Mouse (Mus musculus): ENCODE measurements at regions not wholly inside any gene's neighbourhood (a gene's known extent, or its start where the extent isn't known, plus 50 kb on each side); places are given as distances from the start of the nearest gene placed in this dataset.

- Histone ChIP-seq H3K36me3 (no peaks in the 10 kb centered on the region), H3K9ac (no peak overlapping the region), H3K4me3 (no peak overlapping the region), H3K9me3 (replicated peaks) (no peaks in the 10 kb centered on the region), H3K27ac (no peak overlapping the region), H3K4me2 (no peak overlapping the region), H3K27me3 (replicated peaks) (no peaks in the 10 kb centered on the region), H3K4me1 (peaks cover 11% of the 10 kb centered on the region; the same call in 1 of the 2 replicates)
- no peak for ATAC-seq
Observed at GRCm38 (mm10) chr17:72993134-72993533, 75.0 kb downstream of the Lbh start.

- H3K27me3 ChIP-seq (replicated peaks), result no peaks in the 10 kb centered on the region
Observed at GRCm38 (mm10) chr17:72993626-72994025, 75.5 kb downstream of the Lbh start.

GRCm38 (mm10) chr17:72996539-72996938, 78.4 kb downstream of the Lbh start:
- 44% methylated on average over 7 of the region's 7 CpGs for WGBS (ENCODE audit: insufficient replicate concordance)
- Histone ChIP-seq H3K27me3 (replicated peaks) (no peaks in the 10 kb centered on the region), H3K9me3 (replicated peaks) (no peaks in the 10 kb centered on the region), H3K4me3 (no peak overlapping the region), H3K36me3 (no peaks in the 10 kb centered on the region), H3K4me2 (no peak overlapping the region), H3K4me1 (peaks cover 11% of the 10 kb centered on the region; the same call in 1 of the 2 replicates), H3K27ac (no peak overlapping the region), H3K9ac (no peak overlapping the region)
- no peak for ATAC-seq

More at GRCm38 (mm10) chr17:72993626-72994025, 75.5 kb downstream of the Lbh start:
- Histone ChIP-seq H3K4me3 (no peak overlapping the region), H3K9ac (no peak overlapping the region), H3K4me2 (no peak overlapping the region), H3K9me3 (replicated peaks) (no peaks in the 10 kb centered on the region), H3K4me1 (peaks cover 11% of the 10 kb centered on the region; the same call in 1 of the 2 replicates), H3K27ac (no peak overlapping the region), H3K36me3 (no peaks in the 10 kb centered on the region)
- whole genome bisulfite sequencing (ENCODE audit: insufficient replicate concordance), result 55% methylated on average over 7 of the region's 7 CpGs
- no peak for ATAC-seq

- H3K27ac ChIP-seq, result no peak overlapping the region
- H3K4me3 ChIP-seq, result no peak overlapping the region
- no peak for ATAC-seq
- H3K36me3 ChIP-seq, result no peaks in the 10 kb centered on the region
- H3K4me2 ChIP-seq, result no peak overlapping the region
- H3K9me3 ChIP-seq (replicated peaks), result no peaks in the 10 kb centered on the region
- no peaks in the 10 kb centered on the region for H3K27me3 ChIP-seq (replicated peaks)
- 20% methylated on average over 5 of the region's 5 CpGs for WGBS (ENCODE audit: insufficient replicate concordance)
- H3K4me1 ChIP-seq, result peaks cover 11% of the 10 kb centered on the region; the same call in 1 of the 2 replicates
- H3K9ac ChIP-seq, result no peak overlapping the region
Observed at GRCm38 (mm10) chr17:72997301-72997921, 79.3 kb downstream of the Lbh start.

GRCm38 (mm10) chr17:73005100-73005499, 87.0 kb downstream of the Lbh start:
- H3K9ac ChIP-seq, result no peak overlapping the region
- no peaks in the 10 kb centered on the region for H3K4me1 ChIP-seq
- no peak overlapping the region for H3K4me2 ChIP-seq
- no peak for ATAC-seq
- no peaks in the 10 kb centered on the region for H3K27me3 ChIP-seq (replicated peaks)
- no peaks in the 10 kb centered on the region for H3K36me3 ChIP-seq
- 55% methylated on average over 9 of the region's 9 CpGs for WGBS (ENCODE audit: insufficient replicate concordance)
- no peaks in the 10 kb centered on the region for H3K9me3 ChIP-seq (replicated peaks)
- no peak overlapping the region for H3K27ac ChIP-seq
- H3K4me3 ChIP-seq, result no peak overlapping the region

- no peaks in the 10 kb centered on the region for H3K9me3 ChIP-seq (replicated peaks)
- no peak overlapping the region for H3K27ac ChIP-seq
- H3K4me1 ChIP-seq, result no peaks in the 10 kb centered on the region
- H3K36me3 ChIP-seq, result no peaks in the 10 kb centered on the region
- no peak for ATAC-seq
- no peak overlapping the region for H3K9ac ChIP-seq
- H3K4me2 ChIP-seq, result no peak overlapping the region
- H3K27me3 ChIP-seq (replicated peaks), result no peaks in the 10 kb centered on the region
- WGBS (ENCODE audit: insufficient replicate concordance), result 23% methylated on average over 4 of the region's 4 CpGs
- no peak overlapping the region for H3K4me3 ChIP-seq
Observed at GRCm38 (mm10) chr17:73008901-73009300, 90.8 kb downstream of the Lbh start.

GRCm38 (mm10) chr17:73009962-73010361, 91.9 kb downstream of the Lbh start:
- Histone ChIP-seq H3K9me3 (replicated peaks) (no peaks in the 10 kb centered on the region), H3K4me1 (no peaks in the 10 kb centered on the region), H3K36me3 (no peaks in the 10 kb centered on the region), H3K9ac (no peak overlapping the region), H3K4me2 (no peak overlapping the region), H3K27me3 (replicated peaks) (no peaks in the 10 kb centered on the region), H3K27ac (no peak overlapping the region), H3K4me3 (no peak overlapping the region)
- no peak for ATAC-seq
- 73% methylated on average over 4 of the region's 4 CpGs for WGBS (ENCODE audit: insufficient replicate concordance)

- H3K27ac ChIP-seq, result no peak overlapping the region
- H3K9ac ChIP-seq, result no peak overlapping the region
- H3K4me1 ChIP-seq, result no peaks in the 10 kb centered on the region
- 54% methylated on average over 6 of the region's 6 CpGs for WGBS (ENCODE audit: insufficient replicate concordance)
- no peak overlapping the region for H3K4me2 ChIP-seq
- no peaks in the 10 kb centered on the region for H3K27me3 ChIP-seq (replicated peaks)
- H3K36me3 ChIP-seq, result no peaks in the 10 kb centered on the region
- ATAC-seq, result no peak
- H3K9me3 ChIP-seq (replicated peaks), result no peaks in the 10 kb centered on the region
- no peak overlapping the region for H3K4me3 ChIP-seq
Observed at GRCm38 (mm10) chr17:73012356-73012755, 94.3 kb downstream of the Lbh start.

GRCm38 (mm10) chr17:73012954-73013353, 94.8 kb upstream of the Lclat1 start:
- Histone ChIP-seq H3K4me3 (no peak overlapping the region), H3K9ac (no peak overlapping the region), H3K27me3 (replicated peaks) (no peaks in the 10 kb centered on the region), H3K27ac (no peak overlapping the region), H3K36me3 (no peaks in the 10 kb centered on the region), H3K4me1 (no peaks in the 10 kb centered on the region), H3K4me2 (no peak overlapping the region), H3K9me3 (replicated peaks) (no peaks in the 10 kb centered on the region)
- ATAC-seq, result no peak
- 50% methylated on average over 5 of the region's 5 CpGs for WGBS (ENCODE audit: insufficient replicate concordance)

GRCm38 (mm10) chr17:73014090-73014853, 93.5 kb upstream of the Lclat1 start:
- 51% methylated on average over 9 of the region's 9 CpGs for WGBS (ENCODE audit: insufficient replicate concordance)
- Histone ChIP-seq H3K4me2 (no peak overlapping the region), H3K27ac (no peak overlapping the region), H3K36me3 (no peaks in the 10 kb centered on the region), H3K4me1 (no peaks in the 10 kb centered on the region), H3K9ac (no peak overlapping the region), H3K4me3 (no peak overlapping the region), H3K9me3 (replicated peaks) (no peaks in the 10 kb centered on the region), H3K27me3 (replicated peaks) (no peaks in the 10 kb centered on the region)
- ATAC-seq, result no peak

- Histone ChIP-seq H3K36me3 (no peaks in the 10 kb centered on the region), H3K27me3 (replicated peaks) (no peaks in the 10 kb centered on the region), H3K9ac (no peak overlapping the region), H3K4me3 (no peak overlapping the region), H3K9me3 (replicated peaks) (no peaks in the 10 kb centered on the region), H3K27ac (no peak overlapping the region), H3K4me2 (no peak overlapping the region), H3K4me1 (no peaks in the 10 kb centered on the region)
- ATAC-seq, result no peak
- 77% methylated on average over 5 of the region's 5 CpGs for WGBS (ENCODE audit: insufficient replicate concordance)
Observed at GRCm38 (mm10) chr17:73017173-73017572, 90.6 kb upstream of the Lclat1 start.

- Histone ChIP-seq H3K27ac (no peak overlapping the region), H3K27me3 (replicated peaks) (no peaks in the 10 kb centered on the region), H3K36me3 (no peaks in the 10 kb centered on the region), H3K4me3 (no peak overlapping the region), H3K9me3 (replicated peaks) (no peaks in the 10 kb centered on the region), H3K4me2 (no peak overlapping the region), H3K4me1 (no peaks in the 10 kb centered on the region), H3K9ac (no peak overlapping the region)
- 56% methylated on average over 8 of the region's 8 CpGs for WGBS (ENCODE audit: insufficient replicate concordance)
- no peak for ATAC-seq
Observed at GRCm38 (mm10) chr17:73022630-73023051, 85.1 kb upstream of the Lclat1 start.
